Mouse (Mus musculus) lung, adult 18-20 months (tissue): Measurements from ENCODE around the gene Adamtsl5.

Experiments
- DNase-seq, 2 experiments: peaks; one replicate each; pipeline ENCODE4 v3.0.0; 2022; ENCODE audit warnings: mixed read lengths in 2 of 2

Adamtsl5 gene

DNA sequence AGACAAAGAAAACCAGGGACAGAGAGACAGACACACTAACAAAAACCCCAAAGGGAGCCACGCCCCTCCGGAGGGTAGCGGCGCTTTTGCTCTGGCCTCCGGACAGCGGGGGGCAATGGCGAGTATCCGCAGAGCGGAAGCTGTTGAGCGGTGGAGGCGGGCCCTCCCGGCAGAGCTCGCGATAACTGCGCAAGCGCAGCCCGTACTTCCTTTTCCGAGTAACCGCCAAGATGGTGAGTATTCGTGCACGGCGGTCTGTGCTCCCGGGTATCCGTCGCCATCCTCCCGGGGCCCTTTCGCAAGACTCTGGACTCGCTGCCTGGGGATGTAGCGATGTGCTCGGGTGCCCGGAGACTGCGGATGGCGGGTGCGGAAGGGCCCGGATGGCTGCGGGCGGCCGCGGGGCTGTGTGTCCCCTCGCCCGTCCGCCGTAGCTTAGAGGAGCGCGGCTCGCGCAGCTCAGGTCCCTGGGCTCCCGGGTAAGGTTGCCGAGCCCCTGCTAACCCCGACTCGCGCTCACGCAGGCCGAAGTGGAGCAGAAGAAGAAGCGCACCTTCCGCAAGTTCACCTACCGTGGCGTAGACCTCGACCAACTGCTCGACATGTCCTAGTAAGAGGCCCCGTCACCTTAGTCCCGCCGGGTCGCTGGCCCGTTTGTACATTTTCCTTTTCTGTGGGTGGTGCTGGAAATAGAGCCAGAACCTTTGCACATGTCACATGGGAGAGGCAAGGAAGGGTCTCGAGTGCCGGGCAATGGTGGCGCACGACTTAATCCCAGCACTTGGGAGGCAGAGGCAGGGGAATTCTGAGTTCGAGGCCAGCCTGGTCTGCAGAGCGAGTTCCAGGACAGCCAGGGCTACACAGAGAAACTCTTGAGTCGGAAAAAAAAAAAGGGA lies 55.7 kb downstream of the Adamtsl5 start, which contains the start of gene Rps15:
Gene Rps15, plus strand, starts transcription at position 203 of the 896 bp plus-strand sequence.
- peak; percentile 94 to 96 for DNase-seq
